Mouse (Mus musculus): ENCODE measurements at regions not wholly inside any gene's neighbourhood (a gene's known extent, or its start where the extent isn't known, plus 50 kb on each side); places are given as distances from the start of the nearest gene placed in this dataset.

DNA sequence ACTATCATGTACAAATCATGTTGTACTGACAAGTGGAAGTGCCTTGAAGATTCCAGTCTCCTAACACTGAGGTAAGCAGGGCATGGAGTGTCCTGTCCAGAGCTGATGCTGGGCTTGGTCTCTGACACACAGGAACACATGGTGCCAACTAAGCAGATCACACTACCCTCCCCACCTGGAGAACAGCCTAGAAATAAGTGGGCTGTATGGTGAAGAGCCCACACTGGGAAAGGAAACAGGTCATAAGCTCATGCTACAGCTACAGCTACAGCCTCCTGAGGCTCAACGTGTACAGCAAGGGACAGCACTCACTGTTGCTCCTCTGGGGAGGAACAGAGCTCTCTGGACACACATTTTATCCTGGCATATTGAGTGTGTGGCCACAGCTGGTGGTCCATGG is 89.8 kb upstream of the Atp1a1 start:
- DNase-seq (ENCODE audit: inconsistent ontology term), result no peak

- no peak for DNase-seq (ENCODE audit: inconsistent ontology term)
Observed at GRCm38 (mm10) chr3:101691937-101692604, 87.6 kb upstream of the Atp1a1 start.

- no peak for DNase-seq (ENCODE audit: inconsistent ontology term)
Observed at GRCm38 (mm10) chr3:101690779-101691178, 86.3 kb upstream of the Atp1a1 start.

- no peak for DNase-seq (ENCODE audit: inconsistent ontology term)
Observed at GRCm38 (mm10) chr3:101690222-101690621, 85.7 kb upstream of the Atp1a1 start.

- DNase-seq (ENCODE audit: inconsistent ontology term), result no peak
Observed at GRCm38 (mm10) chr3:101685203-101685602, 80.7 kb upstream of the Atp1a1 start.

- DNase-seq (ENCODE audit: inconsistent ontology term), result no peak
Observed at GRCm38 (mm10) chr3:101672943-101673342, 68.5 kb upstream of the Atp1a1 start.

- peak; percentile 40 for DNase-seq (ENCODE audit: inconsistent ontology term)
Observed at GRCm38 (mm10) chr3:101670561-101671001, 66.1 kb upstream of the Atp1a1 start.

- no peak for DNase-seq (ENCODE audit: inconsistent ontology term)
Observed at GRCm38 (mm10) chr3:101669743-101670142, 65.3 kb upstream of the Atp1a1 start.

- DNase-seq (ENCODE audit: inconsistent ontology term), result no peak
Observed at GRCm38 (mm10) chr3:101667767-101668387, 63.4 kb upstream of the Atp1a1 start.

DNA sequence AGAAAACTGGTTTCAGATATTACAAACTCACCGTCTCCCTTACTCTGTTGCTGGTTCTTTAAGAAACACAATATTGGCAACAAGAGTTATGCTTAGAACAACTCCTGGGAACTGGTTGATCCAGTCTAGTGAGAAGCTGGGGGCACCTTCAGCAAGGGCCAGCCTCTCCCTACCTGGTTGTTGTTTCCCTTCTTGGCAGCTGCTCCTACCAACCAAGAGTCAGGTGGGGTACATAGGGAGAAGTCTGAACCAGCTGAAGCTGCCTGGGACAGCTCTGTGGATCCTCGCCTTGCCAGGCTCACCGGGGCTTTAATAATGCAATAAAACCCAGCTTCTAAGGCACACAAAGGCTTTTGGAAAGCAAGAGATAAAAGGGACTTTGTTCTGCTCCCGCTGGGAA is 62.7 kb upstream of the Atp1a1 start:
- DNase-seq (ENCODE audit: inconsistent ontology term), result no peak

DNA sequence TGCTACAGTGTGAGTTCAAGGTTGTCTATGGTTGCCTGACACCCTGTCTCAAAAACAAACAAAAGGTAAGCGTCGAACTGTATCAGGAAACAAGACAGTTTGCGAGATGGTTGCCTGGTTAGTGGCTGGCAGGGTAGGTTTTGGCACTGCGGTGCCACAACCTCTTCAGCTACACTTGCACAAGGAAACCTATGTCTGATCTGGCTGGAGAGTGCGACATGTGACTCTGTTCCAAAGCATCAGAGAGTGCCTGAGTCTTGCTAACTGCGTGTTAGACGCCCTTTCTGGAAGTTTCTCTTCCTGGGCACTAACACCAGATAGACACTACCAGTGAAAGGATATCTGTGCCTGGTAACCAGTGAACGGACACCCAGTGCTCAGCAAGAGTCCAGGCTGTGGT is 62.1 kb upstream of the Atp1a1 start:
- DNase-seq (ENCODE audit: inconsistent ontology term), result no peak

- peak; percentile 27 for DNase-seq (ENCODE audit: inconsistent ontology term)
Observed at GRCm38 (mm10) chr3:101661184-101661992, 56.9 kb upstream of the Atp1a1 start.

GRCm38 (mm10) chr3:101660635-101661034 is 56.2 kb upstream of the Atp1a1 start:
- peak; percentile 33 for DNase-seq (ENCODE audit: inconsistent ontology term)

DNA sequence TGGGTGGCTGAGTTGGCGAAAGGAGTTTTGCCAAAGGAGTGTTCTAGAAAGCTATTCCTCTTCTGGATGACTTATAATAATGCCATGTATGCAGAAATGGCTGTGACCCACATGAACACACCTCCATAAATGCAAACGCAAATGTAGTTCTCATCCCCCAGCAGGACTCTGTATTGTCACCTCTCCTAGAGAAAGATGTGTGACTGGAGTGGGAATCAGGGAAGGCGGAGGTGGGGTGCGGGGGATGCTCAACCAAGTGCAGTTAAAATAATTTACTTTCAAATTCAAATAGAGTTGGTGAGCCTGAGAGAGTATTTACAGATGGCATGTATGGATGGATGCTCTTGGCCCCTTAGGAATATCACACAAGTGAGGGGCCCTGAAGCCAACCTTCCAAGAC is 55.7 kb upstream of the Atp1a1 start:
- no peak for DNase-seq (ENCODE audit: inconsistent ontology term)

DNA sequence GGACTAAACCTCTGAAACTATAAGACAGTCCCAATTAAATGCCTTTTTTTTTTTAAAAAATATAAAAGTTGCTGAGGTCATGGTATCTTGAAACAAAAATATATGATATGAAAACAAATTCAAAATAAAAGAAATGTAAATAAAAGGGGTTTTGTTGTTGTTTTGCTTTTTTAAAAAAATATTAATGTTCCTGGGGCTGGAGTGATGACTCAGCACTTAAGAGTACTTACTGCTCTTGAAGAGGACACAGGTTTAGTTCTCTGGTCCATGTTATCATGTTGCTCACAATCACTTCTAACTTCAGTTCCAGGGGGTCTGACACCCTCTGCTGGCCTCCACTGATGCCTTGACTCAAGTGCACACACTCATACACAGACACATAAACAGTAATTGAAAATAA is 53.5 kb upstream of the Atp1a1 start:
- no peak for DNase-seq (ENCODE audit: inconsistent ontology term)

DNA sequence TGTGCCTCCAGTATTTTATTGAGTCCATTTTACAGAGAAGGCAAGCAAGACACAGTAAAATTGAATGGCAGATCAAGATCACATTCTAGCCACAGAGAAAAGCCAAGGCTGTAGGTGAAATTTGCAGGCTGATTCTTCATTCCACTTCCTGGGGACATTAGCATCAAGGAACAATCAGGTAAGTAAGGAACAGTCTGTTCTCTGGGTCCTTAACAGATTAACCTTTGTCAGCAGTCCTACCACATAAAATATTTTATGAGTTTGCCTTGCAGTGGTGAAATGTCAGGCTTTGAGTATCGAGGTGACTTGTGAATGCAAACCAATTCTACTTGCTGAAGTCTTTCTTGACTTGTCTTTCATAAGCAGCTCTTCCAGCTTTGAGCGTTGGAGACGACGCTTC is 50.2 kb upstream of the Atp1a1 start:
- DNase-seq (ENCODE audit: inconsistent ontology term), result no peak

Measured in Muller cell, postnatal 12 days (primary cell).